Mouse (Mus musculus) regulatory T cell (primary cell): Measurements from ENCODE around the gene Bzw1.
"Not testable (repeated sequence)": the region's sequence is repeated elsewhere in the genome, so short reads cannot be mapped to it uniquely, and the experiment has no call there.

Source experiments
- in situ Hi-C: fragments of 300-600 bp; cut with MboI, MseI; formaldehyde crosslinking; loops from one replicate; pipeline ENCODE4 v1.15.1; 2025; ENCODE audit warnings: high pct_unique_total_duplicates

Gene Bzw1

GRCm38 (mm10) chr1:58392652-58393283, at the start of gene Bzw1:
Gene Bzw1, plus strand, starts transcription at chr1:58392898.
- in situ Hi-C loops: loop anchor here (25.0 kb wide), 1 partner anchor 980 kb away; the partner anchor contains the start of genes Maip1 and Tyw5

DNA sequence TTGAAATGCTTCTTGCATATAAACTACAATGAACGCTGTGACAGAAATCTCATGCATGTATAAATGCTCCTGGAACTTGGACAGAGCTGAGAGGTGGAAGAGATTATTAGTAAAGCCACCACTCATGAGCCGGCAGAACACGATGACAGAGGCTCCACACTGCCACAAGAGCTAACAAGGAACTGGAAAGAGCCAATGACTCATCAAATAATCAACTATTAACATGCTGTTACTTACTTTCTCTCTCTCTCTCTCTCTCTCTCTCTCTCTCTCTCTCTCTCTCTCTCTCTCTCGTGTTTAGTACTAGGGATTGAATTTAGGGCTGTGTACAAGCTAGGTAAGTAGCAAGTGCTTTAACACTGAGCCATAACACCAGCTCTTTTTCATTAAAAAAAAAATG, 48.8 kb upstream of the Bzw1 start:
- in situ Hi-C loops: no loop called here

DNA sequence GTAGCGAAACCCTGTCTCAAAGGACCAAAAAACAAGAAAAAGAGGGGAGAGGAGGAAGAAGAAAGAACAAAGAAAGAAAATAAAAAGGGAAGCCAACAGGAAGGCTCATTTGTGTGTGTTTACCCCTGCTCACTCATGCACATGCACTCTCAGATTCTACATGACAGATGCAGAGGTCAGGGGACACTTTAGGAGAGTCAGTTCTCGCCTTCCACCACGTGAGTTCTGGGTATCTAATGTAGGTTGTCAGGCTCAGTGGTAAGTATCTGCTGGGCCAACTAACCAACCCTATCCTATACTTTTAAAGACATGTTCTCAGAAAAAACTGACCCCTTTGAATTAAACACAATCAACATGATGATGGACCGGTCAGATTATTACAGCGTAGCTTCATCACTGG, 48.1 kb upstream of the Bzw1 start:
- in situ Hi-C loops: no loop called here

GRCm38 (mm10) chr1:58346159-58346558, 46.5 kb upstream of the Bzw1 start:
- in situ Hi-C loops: no loop called here

DNA sequence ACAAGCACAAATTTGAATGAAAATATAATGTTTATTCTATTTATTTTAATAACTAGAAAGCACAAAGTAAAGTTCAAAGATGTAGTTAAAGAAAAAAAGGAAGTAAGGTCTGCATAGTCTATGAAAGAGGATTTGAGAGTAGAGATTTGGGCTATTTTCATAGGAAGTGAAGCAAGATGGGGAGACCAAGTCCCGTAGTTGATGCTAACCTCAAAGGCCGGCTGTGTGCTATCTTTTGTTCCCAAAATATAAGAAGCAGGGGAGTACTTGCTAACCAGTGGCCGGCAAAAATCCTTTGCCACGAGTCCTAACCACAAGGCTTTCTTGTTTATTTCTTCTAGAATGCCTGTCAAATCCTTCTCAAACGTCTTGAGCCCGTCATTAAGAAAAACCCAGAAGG, 44.0 kb upstream of the Bzw1 start:
- in situ Hi-C loops: no loop called here

- in situ Hi-C loops: no loop called here
Measured at GRCm38 (mm10) chr1:58353238-58353893, 39.3 kb upstream of the Bzw1 start.

DNA sequence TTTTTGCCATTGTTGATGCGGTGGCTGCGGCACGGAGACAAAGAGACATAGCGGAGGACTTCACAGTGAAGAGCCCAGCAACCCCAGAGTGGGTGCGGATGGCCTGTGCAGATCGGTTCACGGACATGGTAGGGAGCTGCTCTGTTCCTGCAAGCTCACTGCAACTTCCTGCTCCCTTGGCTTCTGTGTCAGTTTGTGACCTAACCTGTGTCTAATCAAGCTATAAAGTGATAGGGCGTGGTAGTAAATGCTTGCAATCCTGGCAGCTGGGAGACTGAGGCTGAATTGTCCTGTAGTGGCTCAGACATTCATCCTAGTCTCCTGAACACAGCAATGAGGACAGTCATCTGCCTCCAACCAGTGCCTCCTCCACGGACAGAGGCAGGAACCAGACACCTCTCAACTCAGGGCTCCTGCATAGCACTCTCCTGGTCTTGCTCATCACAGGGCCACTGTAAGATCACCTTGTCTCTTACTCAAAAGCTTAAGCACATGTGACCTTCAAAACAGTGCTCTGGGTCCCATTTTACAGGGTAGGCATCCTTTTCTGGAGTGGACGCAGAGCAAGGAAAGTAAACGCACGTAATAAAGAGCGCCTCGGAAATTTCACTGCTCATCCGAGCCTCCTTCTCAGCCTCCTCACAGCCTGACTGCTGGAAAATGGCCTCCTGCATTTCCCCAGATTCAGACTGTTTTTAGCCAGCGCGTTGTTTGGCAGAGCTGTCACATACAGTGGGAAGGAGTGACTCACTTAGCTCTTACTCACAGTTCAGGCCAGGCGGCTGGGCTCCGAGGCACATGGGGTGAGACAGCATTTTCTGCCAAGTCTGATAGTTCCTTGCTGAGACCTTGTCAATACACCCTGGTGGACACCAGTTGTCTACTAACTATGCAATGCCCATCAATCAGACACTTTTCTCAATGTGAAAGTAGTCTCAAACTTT, 33.5 kb upstream of the Bzw1 start:
- in situ Hi-C loops: no loop called here

DNA sequence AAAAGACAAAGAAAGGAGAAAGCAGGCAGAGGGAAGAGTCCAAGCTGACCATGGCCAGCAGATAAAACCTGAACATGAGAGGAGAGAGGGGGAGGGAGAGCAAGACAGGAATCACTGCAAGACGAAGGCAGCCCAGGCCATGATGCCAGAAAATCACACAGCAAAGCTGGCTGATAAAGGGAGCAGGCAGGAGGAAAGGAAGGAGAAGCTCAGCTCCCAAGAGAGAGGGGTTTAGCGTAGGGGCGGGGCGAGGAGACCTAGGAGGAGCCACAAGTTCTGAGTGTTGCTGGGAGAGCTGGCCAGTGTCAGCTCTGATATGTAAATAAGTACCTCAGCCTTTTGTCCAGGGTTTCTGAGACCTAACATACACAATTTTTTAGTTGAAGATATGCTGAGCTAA, 30.4 kb upstream of the Bzw1 start:
- in situ Hi-C loops: no loop called here

GRCm38 (mm10) chr1:58364551-58364950, 28.1 kb upstream of the Bzw1 start:
- in situ Hi-C loops: no loop called here

DNA sequence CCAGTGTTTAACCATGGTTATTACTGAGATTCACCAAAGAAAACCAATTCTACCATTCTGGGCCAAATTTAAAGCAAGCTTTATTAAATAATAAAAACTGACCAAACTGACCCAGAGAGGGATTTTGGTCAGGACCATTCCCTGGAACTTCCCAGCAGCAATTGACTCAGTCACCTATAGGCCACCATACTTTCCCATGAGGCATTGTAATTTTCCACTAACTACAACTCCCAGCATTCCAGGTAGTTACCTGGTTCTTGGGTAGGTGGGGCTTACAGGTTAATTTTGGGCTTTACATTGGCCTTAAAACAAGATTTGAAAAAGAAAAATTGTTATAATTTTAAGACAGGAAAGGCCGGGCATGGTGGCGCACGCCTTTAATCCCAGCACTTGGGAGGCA, 26.9 kb upstream of the Bzw1 start:
- in situ Hi-C loops: no loop called here

DNA sequence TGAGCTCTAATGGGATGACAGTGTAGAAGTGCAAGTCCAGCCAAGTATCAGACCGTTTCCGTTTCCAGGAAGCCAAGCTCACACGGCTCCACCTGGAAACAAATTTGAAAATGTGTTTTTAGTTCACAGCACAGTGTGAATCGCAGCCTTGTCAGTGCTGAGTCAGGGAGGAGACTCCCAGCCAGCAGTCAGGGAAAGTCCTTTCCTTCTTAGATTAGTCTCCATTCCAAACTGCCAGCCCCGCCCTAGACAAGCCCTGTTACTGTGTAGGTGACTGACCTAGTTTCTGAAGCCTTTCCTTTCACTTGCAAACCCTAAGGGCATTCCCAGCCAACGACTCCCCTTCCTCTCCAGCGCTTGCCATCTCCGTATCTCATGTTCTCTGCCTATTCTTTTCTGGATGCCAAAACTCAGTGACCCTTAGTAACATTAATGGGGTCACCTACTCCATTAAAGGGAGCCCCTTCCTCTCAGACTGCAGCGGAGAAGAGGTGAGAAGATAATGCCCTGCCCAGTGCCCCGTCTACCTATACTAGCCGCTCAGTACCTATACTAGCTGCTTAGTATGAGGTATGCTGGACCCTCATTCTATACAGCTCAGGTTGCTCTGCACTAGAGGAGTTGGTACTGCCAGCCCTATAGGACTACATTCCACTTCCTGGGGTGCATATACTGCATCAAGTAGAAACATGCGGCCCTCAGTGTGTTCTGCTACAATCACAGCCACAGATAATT, 25.8 kb upstream of the Bzw1 start:
- in situ Hi-C loops: no loop called here

- in situ Hi-C loops: no loop called here
Measured at GRCm38 (mm10) chr1:58369716-58370115, 23.0 kb upstream of the Bzw1 start.

DNA sequence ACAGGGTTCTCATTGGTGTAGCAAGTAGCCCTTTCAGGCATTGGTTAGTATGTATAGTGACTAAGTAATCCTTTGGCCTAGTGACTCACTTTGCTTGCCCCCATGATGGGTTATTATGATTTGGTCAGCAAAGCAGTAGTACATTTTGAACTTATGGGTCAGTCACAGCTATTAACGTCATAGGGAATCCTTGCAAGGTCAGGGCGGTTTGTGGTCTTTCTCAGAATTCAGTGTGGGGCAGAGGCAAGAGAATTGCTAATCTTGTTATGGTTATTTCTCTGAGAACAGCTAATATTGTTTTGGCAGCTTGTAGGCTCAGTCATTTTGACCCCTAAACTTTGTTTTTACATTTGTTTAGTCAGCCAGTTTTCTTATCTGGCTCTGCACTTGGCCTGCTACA, 18.4 kb upstream of the Bzw1 start:
- in situ Hi-C loops: not testable (repeated sequence)

DNA sequence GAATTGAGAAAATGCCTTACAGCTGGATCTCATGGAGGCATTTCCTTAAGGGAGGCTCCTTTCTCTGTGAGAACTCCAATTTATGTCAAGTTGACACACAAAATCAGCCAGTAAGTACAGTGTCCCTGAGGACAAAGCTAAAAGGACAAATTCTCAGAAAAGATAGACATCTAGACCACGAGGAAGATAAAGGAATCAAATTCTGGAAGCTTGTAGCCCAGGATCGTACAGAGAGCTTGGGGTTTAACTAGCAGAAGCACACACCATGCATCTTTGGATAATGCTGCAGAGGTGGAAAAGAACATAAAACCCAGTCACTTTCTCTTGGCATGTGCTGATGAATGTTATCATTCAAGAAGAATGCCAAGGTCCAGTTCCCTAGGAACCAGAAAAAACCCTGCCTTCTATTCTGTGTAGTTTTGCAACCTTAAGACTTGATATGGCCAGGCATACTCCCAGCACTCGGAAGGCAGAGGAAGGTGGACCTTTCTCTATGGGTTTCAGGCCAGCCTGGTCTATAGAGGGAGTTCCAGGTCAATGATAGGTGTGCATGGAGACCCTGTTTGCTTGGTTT, 17.0 kb upstream of the Bzw1 start:
- in situ Hi-C loops: loop anchor here (25.0 kb wide), 1 partner anchor 963 kb away; the partner anchor contains the start of genes Maip1 and Tyw5

- in situ Hi-C loops: loop anchor here (25.0 kb wide), 1 partner anchor 970 kb away; the partner anchor contains the start of genes Maip1 and Tyw5
Measured at GRCm38 (mm10) chr1:58382586-58383281, 10.0 kb upstream of the Bzw1 start.

DNA sequence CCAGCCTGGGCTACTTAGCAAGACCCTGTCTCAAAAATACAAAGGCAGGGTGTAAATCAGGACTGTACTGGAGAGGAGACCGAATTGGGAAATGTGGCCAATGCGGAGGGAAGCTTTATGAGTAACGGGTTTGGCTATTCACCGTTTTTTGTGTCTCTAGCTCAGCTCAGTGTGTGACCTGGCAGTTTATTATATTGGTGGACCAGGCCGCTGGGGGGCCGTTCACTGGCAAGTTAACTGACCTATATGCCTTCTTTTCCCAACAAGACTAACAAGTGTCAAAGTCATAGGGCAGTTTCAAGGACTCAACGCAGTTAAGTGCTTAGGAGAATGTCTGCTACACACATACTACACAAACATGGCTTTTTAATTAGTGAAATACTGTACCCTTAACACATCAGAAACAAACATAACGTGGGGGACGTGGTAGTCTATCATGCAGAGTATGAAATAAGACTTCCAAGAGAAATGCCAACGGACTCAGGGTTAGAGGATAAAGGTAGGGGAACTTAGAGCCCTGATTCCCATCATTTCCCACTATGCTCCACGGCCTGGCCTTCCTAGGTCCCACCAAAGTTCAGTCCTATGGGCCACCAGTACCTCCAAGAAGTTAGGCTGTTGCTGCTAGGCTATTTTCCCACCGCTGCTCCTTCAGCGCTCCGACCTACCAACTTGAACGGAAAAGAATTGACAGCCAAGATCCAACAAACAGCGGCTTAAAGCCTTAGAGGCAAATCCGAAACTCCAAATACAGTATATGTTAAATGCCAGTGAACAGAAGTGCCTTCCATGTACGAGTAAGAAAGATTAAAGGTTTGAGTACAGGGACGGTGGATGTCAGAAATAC, 1.1 kb upstream of the Bzw1 start:
- in situ Hi-C loops: loop anchor here (25.0 kb wide), 1 partner anchor 979 kb away; the partner anchor contains the start of genes Maip1 and Tyw5

GRCm38 (mm10) chr1:58392268-58392651, 438 bp upstream of the Bzw1 start:
- in situ Hi-C loops: loop anchor here (25.0 kb wide), 1 partner anchor 980 kb away; the partner anchor contains the start of genes Maip1 and Tyw5

- in situ Hi-C loops: loop anchor here (25.0 kb wide), 1 partner anchor 981 kb away; the partner anchor contains the start of genes Maip1 and Tyw5
Measured at GRCm38 (mm10) chr1:58393284-58394195, 842 bp downstream of the Bzw1 start.
